Mouse (Mus musculus) midbrain, postnatal 0 days (tissue): ENCODE measurements around the gene Gsdma2. TPM values are rescaled to one million over a fixed set of nuclear protein-coding genes. Genes with fewer than 3 reads are reported as not detected.
"Not testable (repeated sequence)": the region's sequence is repeated elsewhere in the genome, so short reads cannot be mapped to it uniquely, and the experiment has no call there.

Experiments
- ATAC-seq: fragments of 200-750 bp; cut with Nextera tagmentation; 2 replicates; pipeline ENCODE4 v1.8.0; 2017; ENCODE audit warnings: moderate number of reproducible peaks, mild to moderate bottlenecking, moderate TSS enrichment, moderate library complexity; ENCODE audit not compliant: low FRiP score
- DNase-seq: peaks from one replicate; pipeline ENCODE4 v3.0.0-alpha.2; 2015; ENCODE audit warnings: low spot score
- H3K27ac ChIP-seq: fragments of 300-500 bp; sonication (generic); 2 replicates; pipeline ENCODE4 v1.5.1; 2014; ENCODE audit warnings: low read depth, mild to moderate bottlenecking, low read length, mixed read lengths
- H3K27me3 ChIP-seq: fragments of 300-500 bp; sonication (generic); 2 replicates; pipeline ENCODE4 v1.6.1; 2014; ENCODE audit warnings: low read length, control low read depth, mixed read lengths; ENCODE audit not compliant: insufficient read depth
- H3K36me3 ChIP-seq: fragments of 300-500 bp; sonication (generic); 2 replicates; pipeline ENCODE4 v1.6.1; 2014; ENCODE audit warnings: low read length, control low read depth, mixed read lengths; ENCODE audit not compliant: insufficient read depth
- H3K4me1 ChIP-seq: fragments of 300-500 bp; sonication (generic); 2 replicates; pipeline ENCODE4 v1.6.1; 2014; ENCODE audit warnings: mild to moderate bottlenecking, control low read depth, antibody characterized with exemption, low read length, mixed read lengths; ENCODE audit not compliant: insufficient read depth
- H3K4me2 ChIP-seq: fragments of 300-500 bp; sonication (generic); 2 replicates; pipeline ENCODE4 v1.6.1; 2014; ENCODE audit warnings: low read depth, mild to moderate bottlenecking, low read length, mixed read lengths; ENCODE audit not compliant: poor library complexity, severe bottlenecking
- H3K4me3 ChIP-seq: fragments of 300-500 bp; sonication (generic); 2 replicates; pipeline ENCODE4 v1.5.1; 2014; ENCODE audit warnings: low read depth, mild to moderate bottlenecking, low read length, moderate library complexity
- H3K9ac ChIP-seq: fragments of 300-500 bp; sonication (generic); replicated peaks from 2 replicates; pipeline ENCODE4 v1.6.1; 2014; ENCODE audit warnings: mild to moderate bottlenecking, low read length, moderate library complexity, mixed read lengths; ENCODE audit not compliant: poor library complexity, severe bottlenecking
- H3K9me3 ChIP-seq: fragments of 300-500 bp; sonication (generic); 2 replicates; pipeline ENCODE4 v1.6.1; 2016; ENCODE audit warnings: low read length, control low read depth
- CTCF ChIP-seq: IDR thresholded peaks from 2 replicates; pipeline ENCODE4 v1.5.1; 2016; ENCODE audit warnings: antibody characterized with exemption, mild to moderate bottlenecking
- WGBS: fragments of 180-500 bp; shearing (Covaris S2); extraction: QIAGEN DNeasy Blood & Tissue Kit; methylation state at CpG from one replicate; pipeline ENCODE4 v1.1.7; 2014; 5-methylcytosine and 5-hydroxymethylcytosine counted together
- polyA plus RNA-seq: library from polyadenylated mRNA; unstranded; fragments of >200 nt; fragmentation: Nextera tagmentation; extraction: Ambion mirVana; gene quantifications from 2 replicates; pipeline ENCODE4 v1.2.1, GENCODE M21; 2015
- total RNA-seq: library from RNA; depleted of rRNA; stranded (reverse); fragments of >200 nt; gene quantifications from 2 replicates; pipeline ENCODE4 v1.2.3, GENCODE M21; 2014

Gene Gsdma2
- total and polyA plus RNA-seq, 2 experiments from 2014 or later = 0.15 TPM; not detected in 1

GRCm38 (mm10) chr11:98644757-98645156 is 1.8 kb upstream of the Gsdma2 start:
- H3K4me1 ChIP-seq = no peaks in the 10 kb centered on the region
- 76% methylated on average over 3 of the region's 3 CpGs for WGBS
- TF ChIP-seq CTCF = no peak

GRCm38 (mm10) chr11:98645946-98646345 is 613 bp upstream of the Gsdma2 start:
- Histone ChIP-seq H3K4me2 (no peak overlapping the region), H3K4me3 (no peak overlapping the region), H3K4me1 (no peaks in the 10 kb centered on the region), H3K27me3 (no peaks in the 10 kb centered on the region), H3K36me3 (no peaks in the 10 kb centered on the region), H3K9ac (no peak overlapping the region), H3K9me3 (no peaks in the 10 kb centered on the region), H3K27ac (no peak overlapping the region)
- DNase-seq = no peak
- WGBS = 88% methylated on average over 2 of the region's 2 CpGs
- ATAC-seq = no peak
- no peak for TF ChIP-seq CTCF

More at GRCm38 (mm10) chr11:98644757-98645156, 1.8 kb upstream of the Gsdma2 start:
- Histone ChIP-seq H3K4me2 (no peak overlapping the region), H3K9ac (no peak overlapping the region), H3K27me3 (no peaks in the 10 kb centered on the region), H3K9me3 (no peaks in the 10 kb centered on the region), H3K4me3 (no peak overlapping the region), H3K36me3 (no peaks in the 10 kb centered on the region), H3K27ac (no peak overlapping the region)
- ATAC-seq = no peak
- DNase-seq = no peak

- not testable (repeated sequence) for H3K27me3 ChIP-seq, ATAC-seq, H3K27ac ChIP-seq, H3K4me3 ChIP-seq, H3K4me1 ChIP-seq, H3K36me3 ChIP-seq, H3K4me2 ChIP-seq, H3K9ac ChIP-seq, H3K9me3 ChIP-seq
- peak; percentile 60 for TF ChIP-seq CTCF
- WGBS = 16% methylated on average over 7 of the region's 7 CpGs
- DNase-seq = peak; percentile 63
Measured at GRCm38 (mm10) chr11:98655076-98655475, 8.5 kb downstream of the Gsdma2 start.

DNA sequence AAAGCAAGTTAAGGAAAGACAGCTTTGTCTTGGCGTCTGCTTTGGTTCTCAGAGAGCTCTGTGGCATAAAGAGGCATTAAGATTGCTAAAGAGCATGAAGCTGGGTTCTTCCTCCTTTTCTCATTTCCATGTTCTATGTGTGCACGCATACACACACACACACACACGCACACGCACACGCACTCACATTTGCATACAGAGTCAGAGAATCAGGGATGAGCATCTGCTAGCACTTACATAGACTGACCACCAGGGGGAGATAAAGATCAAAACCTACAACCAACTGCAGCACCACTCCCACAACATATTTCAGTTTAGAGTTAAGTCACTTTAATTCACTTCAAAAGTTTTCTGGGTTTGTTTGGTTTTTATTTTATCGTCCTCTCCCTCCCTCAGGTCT is 14.0 kb downstream of the Gsdma2 start:
- no peak overlapping the region; the same call in 1 of the 2 replicates for H3K27ac ChIP-seq
- H3K27me3 ChIP-seq = no peaks in the 10 kb centered on the region
- H3K9ac ChIP-seq = no peak overlapping the region
- peak; percentile 84 for DNase-seq
- no peaks in the 10 kb centered on the region for H3K36me3 ChIP-seq
- 9% methylated on average over 6 of the region's 6 CpGs for WGBS
- no peak overlapping the region for H3K4me3 ChIP-seq
- no peak for ATAC-seq
- H3K9me3 ChIP-seq = no peaks in the 10 kb centered on the region
- no peaks in the 10 kb centered on the region for H3K4me1 ChIP-seq
- TF ChIP-seq CTCF = peak; percentile 90
- H3K4me2 ChIP-seq = no peak overlapping the region

GRCm38 (mm10) chr11:98664091-98664490 is 17.5 kb downstream of the Gsdma2 start, which contains the start of gene Gsdma:
Gene Gsdma (plus strand): TSS chr11:98664351.
- H3K27me3 ChIP-seq = 0 out of 2 replicates have a peak, but pooled peaks cover 4% of the 10 kb centered on the region
- WGBS = 19% methylated on average over 4 of the region's 4 CpGs
- no peak for ATAC-seq
- H3K27ac ChIP-seq = no peak within 1 kb of the TSS
- no peaks in the 10 kb centered on the region for H3K4me1 ChIP-seq
- no peak for TF ChIP-seq CTCF
- no peak within 1 kb of the TSS for H3K9ac ChIP-seq
- no peak within 1 kb of the TSS for H3K4me2 ChIP-seq
- no peaks in the 10 kb centered on the region for H3K9me3 ChIP-seq
- DNase-seq = no peak
- H3K4me3 ChIP-seq = no peak within 1 kb of the TSS
- no peaks in the 10 kb centered on the region for H3K36me3 ChIP-seq

DNA sequence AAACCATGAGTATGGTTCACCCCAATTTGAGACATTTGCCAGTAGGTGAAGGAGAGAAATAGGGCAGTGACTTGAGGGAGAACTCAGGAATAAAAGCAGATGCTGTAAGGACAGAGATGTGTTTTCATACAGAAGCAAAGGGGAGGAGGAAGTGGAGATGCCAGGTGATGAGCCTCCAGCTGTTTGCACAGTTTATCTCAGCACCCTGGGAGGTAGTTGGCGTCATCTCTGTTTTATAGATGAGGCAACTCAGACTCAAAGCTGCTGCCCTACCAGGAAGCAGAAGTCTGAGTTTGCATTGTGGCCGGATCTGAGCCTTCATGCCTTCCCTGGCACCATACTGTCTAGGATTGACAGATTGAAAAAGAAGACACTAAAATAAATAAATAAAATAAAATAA is 22.4 kb downstream of the Gsdma2 start:
- WGBS = 57% methylated on average over 2 of the region's 2 CpGs
- DNase-seq (no peak), ATAC-seq (no peak)
- no peak overlapping the region for H3K27ac ChIP-seq
- H3K9ac ChIP-seq = no peak overlapping the region
- H3K27me3 ChIP-seq = 0 out of 2 replicates have a peak, but pooled peaks cover 4% of the 10 kb centered on the region
- H3K4me2 ChIP-seq = no peak overlapping the region
- no peaks in the 10 kb centered on the region for H3K9me3 ChIP-seq
- no peaks in the 10 kb centered on the region for H3K36me3 ChIP-seq
- no peak overlapping the region for H3K4me3 ChIP-seq
- no peak for TF ChIP-seq CTCF
- no peaks in the 10 kb centered on the region for H3K4me1 ChIP-seq
